Mouse (Mus musculus): ENCODE data around the gene Rpa2.

The Rpa2 gene

DNA sequence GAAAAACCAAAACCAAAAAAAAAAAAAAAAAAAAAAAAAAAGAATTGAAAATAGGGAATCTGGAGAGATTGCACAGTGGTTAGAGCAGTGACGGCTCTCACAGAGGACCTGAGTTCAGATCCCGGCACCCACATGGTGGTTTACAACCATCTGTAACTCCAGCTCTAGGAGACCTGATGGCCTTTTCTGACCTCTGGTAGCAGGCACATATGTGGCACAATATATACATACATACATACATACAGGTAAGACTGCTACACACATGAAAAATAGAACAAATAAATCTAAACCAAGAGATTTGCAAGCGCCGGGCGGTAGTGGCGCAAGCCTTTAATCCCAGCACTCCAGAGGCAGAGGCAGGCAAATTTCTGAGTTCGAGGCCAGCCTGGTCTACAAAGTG lies 35.7 kb downstream of the Rpa2 start:
- TF ChIP-seq CTCF (conservative IDR thresholded peaks at IDR 0.05; ENCODE audit: low read length) (no peak), POU5F1 (IDR thresholded peaks at IDR 0.05; ENCODE audit: borderline replicate concordance, low read length) (no peak), NANOG (IDR thresholded peaks at IDR 0.05; ENCODE audit: borderline replicate concordance, low read length) (no peak)
- no peak overlapping the region for H3K4me3 ChIP-seq (replicated peaks; ENCODE audit: low read length)
- no peaks in the 10 kb centered on the region for H3K36me3 ChIP-seq (ENCODE audit: insufficient read depth, low read length)
- no peaks in the 10 kb centered on the region for H3K27me3 ChIP-seq (ENCODE audit: insufficient read depth, low read length)
- H3K4me1 ChIP-seq (replicated peaks; ENCODE audit: low read depth, low read length): peaks cover 49% of the 10 kb centered on the region
- no peaks in the 10 kb centered on the region for H3K9me3 ChIP-seq (ENCODE audit: low read length)

- Histone ChIP-seq H3K4me1 (replicated peaks; ENCODE audit: low read depth, low read length) (peaks cover 49% of the 10 kb centered on the region), H3K4me3 (replicated peaks; ENCODE audit: low read length) (no peak overlapping the region), H3K9me3 (ENCODE audit: low read length) (no peaks in the 10 kb centered on the region), H3K27me3 (ENCODE audit: insufficient read depth, low read length) (no peaks in the 10 kb centered on the region), H3K36me3 (ENCODE audit: insufficient read depth, low read length) (no peaks in the 10 kb centered on the region)
- TF ChIP-seq CTCF (conservative IDR thresholded peaks at IDR 0.05; ENCODE audit: low read length): no peak
- TF ChIP-seq NANOG (IDR thresholded peaks at IDR 0.05; ENCODE audit: borderline replicate concordance, low read length): no peak
- TF ChIP-seq POU5F1 (IDR thresholded peaks at IDR 0.05; ENCODE audit: borderline replicate concordance, low read length): no peak
These were observed 36.2 kb downstream of the Rpa2 start for GRCm38 (mm10) chr4:132804331-132804730.

DNA sequence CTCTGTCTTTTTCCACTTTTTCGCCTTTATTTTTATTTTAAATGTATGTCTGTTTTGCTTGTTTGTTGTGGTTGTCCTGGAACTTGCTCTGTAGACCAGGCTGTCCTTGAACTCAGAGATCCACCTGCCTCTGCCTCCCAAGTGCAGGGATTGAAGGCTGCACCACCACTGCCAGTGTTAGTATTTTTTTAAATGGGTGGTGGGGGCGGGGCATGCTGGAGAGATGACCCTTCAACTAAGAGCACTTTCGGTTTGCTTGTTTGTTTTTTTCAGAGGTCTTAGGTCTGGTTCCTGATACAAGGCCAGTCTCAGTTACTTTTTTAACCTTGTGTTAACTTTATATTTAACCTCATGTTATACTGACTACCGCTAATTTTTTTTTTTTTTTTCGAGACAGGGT lies 37.0 kb downstream of the Rpa2 start:
- Histone ChIP-seq H3K9me3 (ENCODE audit: low read length) (no peaks in the 10 kb centered on the region), H3K4me1 (replicated peaks; ENCODE audit: low read depth, low read length) (peaks cover 48% of the 10 kb centered on the region), H3K4me3 (replicated peaks; ENCODE audit: low read length) (no peak overlapping the region), H3K36me3 (ENCODE audit: insufficient read depth, low read length) (no peaks in the 10 kb centered on the region), H3K27me3 (ENCODE audit: insufficient read depth, low read length) (no peaks in the 10 kb centered on the region)
- TF ChIP-seq CTCF (conservative IDR thresholded peaks at IDR 0.05; ENCODE audit: low read length): no peak
- no peak for TF ChIP-seq POU5F1 (IDR thresholded peaks at IDR 0.05; ENCODE audit: borderline replicate concordance, low read length)
- no peak for TF ChIP-seq NANOG (IDR thresholded peaks at IDR 0.05; ENCODE audit: borderline replicate concordance, low read length)

- Histone ChIP-seq H3K36me3 (ENCODE audit: insufficient read depth, low read length) (no peaks in the 10 kb centered on the region), H3K4me1 (replicated peaks; ENCODE audit: low read depth, low read length) (peaks cover 42% of the 10 kb centered on the region), H3K9me3 (ENCODE audit: low read length) (no peaks in the 10 kb centered on the region), H3K4me3 (replicated peaks; ENCODE audit: low read length) (no peak overlapping the region), H3K27me3 (ENCODE audit: insufficient read depth, low read length) (no peaks in the 10 kb centered on the region)
- no peak for TF ChIP-seq CTCF (conservative IDR thresholded peaks at IDR 0.05; ENCODE audit: low read length)
- no peak for TF ChIP-seq POU5F1 (IDR thresholded peaks at IDR 0.05; ENCODE audit: borderline replicate concordance, low read length)
- TF ChIP-seq NANOG (IDR thresholded peaks at IDR 0.05; ENCODE audit: borderline replicate concordance, low read length): no peak
These were observed 37.6 kb downstream of the Rpa2 start for GRCm38 (mm10) chr4:132805599-132806197.

- Histone ChIP-seq H3K9me3 (ENCODE audit: low read length) (no peaks in the 10 kb centered on the region), H3K27me3 (ENCODE audit: insufficient read depth, low read length) (no peaks in the 10 kb centered on the region), H3K4me3 (replicated peaks; ENCODE audit: low read length) (no peak overlapping the region), H3K4me1 (replicated peaks; ENCODE audit: low read depth, low read length) (peaks cover 35% of the 10 kb centered on the region), H3K36me3 (ENCODE audit: insufficient read depth, low read length) (no peaks in the 10 kb centered on the region)
- TF ChIP-seq CTCF (conservative IDR thresholded peaks at IDR 0.05; ENCODE audit: low read length) (no peak), NANOG (IDR thresholded peaks at IDR 0.05; ENCODE audit: borderline replicate concordance, low read length) (no peak), POU5F1 (IDR thresholded peaks at IDR 0.05; ENCODE audit: borderline replicate concordance, low read length) (no peak)
These were observed 38.6 kb downstream of the Rpa2 start for GRCm38 (mm10) chr4:132806620-132807191.

DNA sequence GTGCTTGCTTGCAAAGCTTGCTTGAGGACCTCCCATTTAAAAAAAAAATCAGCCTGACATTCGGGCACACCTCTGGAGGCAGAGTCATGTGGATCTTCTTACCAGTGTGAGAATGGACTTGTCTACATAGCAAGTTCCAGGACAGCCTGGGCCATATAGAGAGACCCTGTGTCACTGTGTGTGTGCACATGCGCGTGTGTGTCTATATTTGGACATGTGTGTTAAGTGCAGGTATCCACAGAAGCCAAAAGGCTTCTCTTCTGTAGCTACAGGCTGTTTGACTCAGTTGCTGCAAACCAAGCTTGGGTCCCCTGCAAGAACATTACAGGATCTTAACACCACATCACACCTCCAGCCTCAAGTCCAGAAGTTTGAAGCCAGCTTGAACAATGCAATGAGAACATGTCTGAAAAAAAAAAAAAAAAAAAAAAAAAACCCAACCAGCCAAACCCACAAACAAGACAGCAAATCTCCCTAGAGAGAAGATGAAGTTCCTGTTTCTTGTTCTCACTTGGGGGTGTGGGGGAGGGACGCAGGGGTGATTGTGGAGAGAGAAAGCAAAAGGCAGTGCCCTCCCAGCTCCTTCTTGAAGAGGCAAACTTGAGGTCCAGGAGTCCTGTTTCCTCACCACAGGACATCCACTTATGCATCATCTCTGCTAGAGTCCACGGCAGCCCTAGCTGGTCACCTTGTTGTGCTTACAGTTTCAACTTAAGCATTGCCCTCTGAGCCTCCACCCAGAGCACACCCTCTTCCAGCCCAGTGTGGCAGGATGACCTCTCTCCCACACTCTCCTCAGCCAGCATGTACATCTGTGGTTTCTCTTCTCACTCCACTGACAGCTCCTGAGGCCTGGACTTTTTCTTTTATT lies 39.9 kb downstream of the Rpa2 start:
- Histone ChIP-seq H3K27me3 (ENCODE audit: insufficient read depth, low read length) (no peaks in the 10 kb centered on the region), H3K4me1 (replicated peaks; ENCODE audit: low read depth, low read length) (peaks cover 22% of the 10 kb centered on the region), H3K9me3 (ENCODE audit: low read length) (no peaks in the 10 kb centered on the region), H3K4me3 (replicated peaks; ENCODE audit: low read length) (no peak overlapping the region), H3K36me3 (ENCODE audit: insufficient read depth, low read length) (no peaks in the 10 kb centered on the region)
- TF ChIP-seq POU5F1 (IDR thresholded peaks at IDR 0.05; ENCODE audit: borderline replicate concordance, low read length): no peak
- no peak for TF ChIP-seq CTCF (conservative IDR thresholded peaks at IDR 0.05; ENCODE audit: low read length)
- TF ChIP-seq NANOG (IDR thresholded peaks at IDR 0.05; ENCODE audit: borderline replicate concordance, low read length): no peak

GRCm38 (mm10) chr4:132809621-132810020 lies 41.5 kb downstream of the Rpa2 start:
- no peak for TF ChIP-seq CTCF (conservative IDR thresholded peaks at IDR 0.05; ENCODE audit: low read length)
- no peak for TF ChIP-seq NANOG (IDR thresholded peaks at IDR 0.05; ENCODE audit: borderline replicate concordance, low read length)
- no peak for TF ChIP-seq POU5F1 (IDR thresholded peaks at IDR 0.05; ENCODE audit: borderline replicate concordance, low read length)
- Histone ChIP-seq H3K9me3 (ENCODE audit: low read length) (no peaks in the 10 kb centered on the region), H3K4me1 (replicated peaks; ENCODE audit: low read depth, low read length) (peaks cover 18% of the 10 kb centered on the region), H3K4me3 (replicated peaks; ENCODE audit: low read length) (no peak overlapping the region), H3K36me3 (ENCODE audit: insufficient read depth, low read length) (no peaks in the 10 kb centered on the region), H3K27me3 (ENCODE audit: insufficient read depth, low read length) (no peaks in the 10 kb centered on the region)

DNA sequence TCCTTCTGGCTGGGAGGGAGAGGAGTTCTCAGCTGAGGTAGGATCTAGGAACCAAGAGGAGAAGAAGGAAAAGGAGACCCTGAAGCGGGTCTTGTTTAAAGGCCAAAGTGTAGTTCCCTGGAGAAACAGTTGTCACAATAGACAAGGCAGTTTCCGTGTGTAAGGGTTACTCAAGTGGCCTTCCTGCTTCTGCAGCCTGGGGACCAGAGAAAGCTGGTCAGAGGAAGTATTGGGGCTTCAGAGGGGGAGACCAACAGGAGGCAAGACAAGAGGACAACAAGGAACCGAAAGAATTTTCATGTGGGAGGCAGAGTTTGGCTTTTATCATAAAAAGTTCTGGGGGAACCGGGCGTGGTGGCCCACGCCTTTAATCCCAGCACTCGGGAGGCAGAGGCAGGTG lies 48.3 kb downstream of the Rpa2 start:
- H3K4me3 ChIP-seq (replicated peaks; ENCODE audit: low read length): no peak overlapping the region
- no peaks in the 10 kb centered on the region for H3K9me3 ChIP-seq (ENCODE audit: low read length)
- no peak for TF ChIP-seq POU5F1 (IDR thresholded peaks at IDR 0.05; ENCODE audit: borderline replicate concordance, low read length)
- TF ChIP-seq NANOG (IDR thresholded peaks at IDR 0.05; ENCODE audit: borderline replicate concordance, low read length): no peak
- H3K4me1 ChIP-seq (replicated peaks; ENCODE audit: low read depth, low read length): peaks cover 10% of the 10 kb centered on the region; the same call in 1 of the 2 replicates
- H3K27me3 ChIP-seq (ENCODE audit: insufficient read depth, low read length): no peaks in the 10 kb centered on the region
- H3K36me3 ChIP-seq (ENCODE audit: insufficient read depth, low read length): no peaks in the 10 kb centered on the region
